Mouse (Mus musculus) heart, postnatal 0 days (tissue): Measurements from ENCODE around the gene Crybb1. TPM values are rescaled to one million over a fixed set of nuclear protein-coding genes. Genes with fewer than 3 reads are reported as not detected.

Source experiments
- ATAC-seq: fragments of 200-750 bp; cut with Nextera tagmentation; 2 replicates; pipeline ENCODE4 v1.8.0; 2017; ENCODE audit warnings: low read depth, moderate number of reproducible peaks, moderate library complexity; ENCODE audit not compliant: insufficient read depth
- DNase-seq: peaks from one replicate; pipeline ENCODE4 v3.0.0-alpha.2; 2016; ENCODE audit warnings: low spot score
- H3K27ac ChIP-seq: fragments of 300-500 bp; sonication (generic); 2 replicates; pipeline ENCODE4 v1.5.1; 2014; ENCODE audit warnings: low read depth, mild to moderate bottlenecking
- H3K27me3 ChIP-seq: fragments of 300-500 bp; sonication (generic); 2 replicates; pipeline ENCODE4 v1.6.1; 2014; ENCODE audit warnings: low read length, mixed read lengths; ENCODE audit not compliant: control insufficient read depth, insufficient read depth
- H3K36me3 ChIP-seq: fragments of 300-500 bp; sonication (generic); replicated peaks from 2 replicates; pipeline ENCODE4 v1.6.1; 2014; ENCODE audit warnings: low read length, mixed read lengths; ENCODE audit not compliant: control insufficient read depth, insufficient read depth
- H3K4me1 ChIP-seq: fragments of 300-500 bp; sonication (generic); 2 replicates; pipeline ENCODE4 v1.6.1; 2014; ENCODE audit warnings: antibody characterized with exemption; ENCODE audit not compliant: control insufficient read depth, insufficient read depth
- H3K4me2 ChIP-seq: fragments of 300-500 bp; sonication (generic); 2 replicates; pipeline ENCODE4 v1.6.1; 2014; ENCODE audit warnings: low read depth, mild to moderate bottlenecking, low read length, moderate library complexity
- H3K4me3 ChIP-seq: fragments of 300-500 bp; sonication (generic); 2 replicates; pipeline ENCODE4 v1.5.1; 2014; ENCODE audit warnings: low read depth, low read length
- H3K9ac ChIP-seq: fragments of 300-500 bp; sonication (generic); replicated peaks from 2 replicates; pipeline ENCODE4 v1.6.1; 2014; ENCODE audit warnings: low read depth, low read length, mixed read lengths
- H3K9me3 ChIP-seq: fragments of 300-500 bp; sonication (generic); replicated peaks from 2 replicates; pipeline ENCODE4 v1.6.1; 2016; ENCODE audit warnings: low read length; ENCODE audit not compliant: control insufficient read depth
- CTCF ChIP-seq: IDR thresholded peaks from 2 replicates; pipeline ENCODE4 v1.5.1; 2016; ENCODE audit warnings: antibody characterized with exemption, control low read depth, low read depth
- EP300 ChIP-seq: IDR thresholded peaks from 2 replicates; pipeline ENCODE4 v1.6.1; 2016; ENCODE audit warnings: antibody characterized with exemption, low read depth
- WGBS: fragments of 180-500 bp; shearing (Covaris S2); extraction: QIAGEN DNeasy Blood & Tissue Kit; methylation state at CpG from one replicate; pipeline ENCODE4 v1.1.7; 2014; 5-methylcytosine and 5-hydroxymethylcytosine counted together
- polyA plus RNA-seq: library from polyadenylated mRNA; unstranded; fragments of >200 nt; fragmentation: Nextera tagmentation; extraction: Ambion mirVana; gene quantifications from 2 replicates; pipeline ENCODE4 v1.2.1, GENCODE M21; 2015
- total RNA-seq: library from RNA; depleted of rRNA; stranded (reverse); fragments of >200 nt; gene quantifications from 2 replicates; pipeline ENCODE4 v1.2.3, GENCODE M21; 2014; ENCODE audit warnings: low replicate concordance

The Crybb1 gene
- total and polyA plus RNA-seq, 2 experiments from 2014 or later = 0.26 TPM; not detected in 1

GRCm38 (mm10) chr5:112212711-112213264 lies 42.8 kb upstream of the Crybb1 start:
- peaks cover 26% of the 10 kb centered on the region; the same call in 1 of the 2 replicates for H3K27me3 ChIP-seq
- no peak overlapping the region for H3K9ac ChIP-seq
- no peak overlapping the region for H3K27ac ChIP-seq
- H3K4me1 ChIP-seq = no peaks in the 10 kb centered on the region
- H3K4me2 ChIP-seq = no peak overlapping the region
- H3K9me3 ChIP-seq = peaks cover 6% of the 10 kb centered on the region; the same call in 1 of the 2 replicates
- H3K4me3 ChIP-seq = no peak overlapping the region
- H3K36me3 ChIP-seq = no peaks in the 10 kb centered on the region
- no peak for DNase-seq
- no peak for ATAC-seq
- 66% methylated on average over 6 of the region's 6 CpGs for WGBS
- TF ChIP-seq CTCF (no peak), EP300 (no peak)

- TF ChIP-seq EP300 (no peak), CTCF (no peak)
- Histone ChIP-seq H3K4me2 (no peak overlapping the region), H3K4me3 (no peak overlapping the region), H3K9ac (no peak overlapping the region), H3K9me3 (peaks cover 6% of the 10 kb centered on the region; the same call in 1 of the 2 replicates), H3K27ac (no peak overlapping the region), H3K4me1 (no peaks in the 10 kb centered on the region), H3K27me3 (peaks cover 30% of the 10 kb centered on the region; the same call in 1 of the 2 replicates), H3K36me3 (no peaks in the 10 kb centered on the region)
- WGBS = 45% methylated on average over 19 of the region's 19 CpGs
- no peak for DNase-seq
- no peak for ATAC-seq
These were observed 42.0 kb upstream of the Crybb1 start for GRCm38 (mm10) chr5:112213331-112214240.

- H3K4me1 ChIP-seq = no peaks in the 10 kb centered on the region
- ATAC-seq = no peak
- H3K27me3 ChIP-seq = peaks cover 32% of the 10 kb centered on the region; the same call in 1 of the 2 replicates
- DNase-seq = peak; percentile 28
- H3K27ac ChIP-seq = no peak overlapping the region
- H3K36me3 ChIP-seq = no peaks in the 10 kb centered on the region
- no peak overlapping the region for H3K4me2 ChIP-seq
- H3K9me3 ChIP-seq = peaks cover 6% of the 10 kb centered on the region; the same call in 1 of the 2 replicates
- no peak for TF ChIP-seq EP300
- TF ChIP-seq CTCF = peak; percentile 61
- H3K9ac ChIP-seq = no peak overlapping the region
- 2% methylated on average over 10 of the region's 10 CpGs for WGBS
- no peak overlapping the region for H3K4me3 ChIP-seq
These were observed 41.2 kb upstream of the Crybb1 start for GRCm38 (mm10) chr5:112214419-112214818.

- no peaks in the 10 kb centered on the region for H3K4me1 ChIP-seq
These were observed 40.3 kb upstream of the Crybb1 start for GRCm38 (mm10) chr5:112215291-112215751.

GRCm38 (mm10) chr5:112215801-112216251 lies 39.8 kb upstream of the Crybb1 start:
- ATAC-seq = no peak
- H3K36me3 ChIP-seq = no peaks in the 10 kb centered on the region
- no peaks in the 10 kb centered on the region for H3K4me1 ChIP-seq
- H3K27me3 ChIP-seq = peaks cover 38% of the 10 kb centered on the region; the same call in 1 of the 2 replicates
- peak overlapping the region; percentile 39; the same call in 1 of the 2 replicates for H3K27ac ChIP-seq
- H3K9me3 ChIP-seq = peaks cover 6% of the 10 kb centered on the region; the same call in 1 of the 2 replicates
- H3K4me2 ChIP-seq = peak overlapping the region; percentile 13
- H3K9ac ChIP-seq = no peak overlapping the region; the same call in 1 of the 2 replicates
- H3K4me3 ChIP-seq = no peak overlapping the region
- no peak for TF ChIP-seq EP300
- no peak for TF ChIP-seq CTCF
- WGBS = 46% methylated on average over 9 of the region's 9 CpGs
- peak; percentile 23 for DNase-seq

More at GRCm38 (mm10) chr5:112215291-112215751, 40.3 kb upstream of the Crybb1 start:
- TF ChIP-seq EP300 (no peak), CTCF (no peak)
- Histone ChIP-seq H3K9ac (no peak overlapping the region; the same call in 1 of the 2 replicates), H3K9me3 (peaks cover 6% of the 10 kb centered on the region; the same call in 1 of the 2 replicates), H3K4me2 (peak overlapping the region; percentile 13; the same call in 1 of the 2 replicates), H3K36me3 (no peaks in the 10 kb centered on the region), H3K27me3 (peaks cover 35% of the 10 kb centered on the region; the same call in 1 of the 2 replicates), H3K27ac (peak overlapping the region; percentile 39; the same call in 1 of the 2 replicates), H3K4me3 (no peak overlapping the region)
- 29% methylated on average over 12 of the region's 12 CpGs for WGBS
- DNase-seq (no peak), ATAC-seq (no peak)
